Mouse (Mus musculus) left cerebral cortex, adult 9 months (tissue): Measurements from ENCODE around the gene Twf2.
"Not testable (repeated sequence)": the region's sequence is repeated elsewhere in the genome, so short reads cannot be mapped to it uniquely, and the experiment has no call there.

Source experiments
- DNase-seq, 2 experiments: peaks; one replicate each; pipeline ENCODE4 v3.0.0; 2022; ENCODE audit warnings: low spot score in 2 of 2

Twf2 gene

DNA sequence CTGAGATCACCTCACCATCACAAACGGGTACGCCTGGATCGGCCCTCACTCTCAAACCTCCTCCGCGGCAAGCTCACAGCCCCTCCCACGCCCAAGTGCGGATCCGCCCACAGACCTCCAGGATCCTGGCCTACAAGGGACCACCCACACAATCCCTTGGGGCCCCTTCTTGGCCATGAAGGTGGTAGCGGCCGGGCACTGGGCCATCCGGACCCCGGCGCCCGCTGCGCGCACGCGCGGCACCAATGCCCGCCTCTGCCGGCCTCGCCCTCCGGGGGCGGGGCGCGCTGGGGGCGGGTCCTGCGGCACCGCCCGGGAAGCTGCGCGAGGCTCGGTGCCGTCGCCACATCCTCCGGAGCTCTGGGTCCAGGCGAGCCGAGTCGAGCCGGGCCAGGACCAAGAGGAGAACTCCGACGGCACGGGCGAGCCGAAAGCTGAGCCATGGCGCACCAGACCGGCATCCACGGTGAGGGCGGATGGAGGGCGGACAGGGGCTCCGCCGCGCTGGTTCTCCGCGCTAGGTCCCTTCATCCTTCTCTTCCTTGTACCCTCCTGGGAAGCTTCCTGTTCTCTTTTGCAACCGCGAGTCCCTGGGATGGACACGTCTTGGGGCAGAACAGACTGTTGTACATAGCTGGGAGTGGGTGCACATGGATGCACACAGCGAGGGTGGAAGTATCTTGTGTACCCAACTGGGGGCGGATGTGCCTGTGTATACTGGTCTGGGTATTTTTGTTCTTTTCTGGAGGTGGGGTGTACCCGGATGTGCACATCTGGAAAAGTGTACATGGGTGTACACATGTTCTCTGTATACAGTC, at the start of gene Twf2:
Gene Twf2 (plus strand): TSS at position 290 of the 818 bp plus-strand sequence.
- DNase-seq, result peak; percentile 75 to 88

DNA sequence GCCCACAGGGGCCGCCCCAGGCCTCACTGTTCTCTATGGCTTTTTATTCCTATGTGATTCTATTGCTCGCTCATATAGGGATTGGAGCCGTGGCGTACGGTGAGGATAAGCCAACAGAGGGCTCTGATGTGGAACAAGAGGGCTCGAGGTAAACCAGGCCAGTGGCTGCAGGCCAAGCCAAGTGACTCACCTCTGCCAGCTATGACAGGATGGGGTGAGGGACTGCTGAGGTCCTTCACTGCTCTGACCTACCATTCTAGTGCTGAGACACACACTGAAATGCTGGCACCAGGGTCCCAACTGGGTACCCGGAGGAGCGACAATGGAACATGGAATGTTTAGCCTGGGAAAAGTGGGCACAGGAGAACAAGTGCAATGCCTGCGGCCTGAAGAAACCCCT, 48.8 kb upstream of the Twf2 start:
- DNase-seq, result no peak

- peak in 1 of 2 experiments; percentile 47 for DNase-seq
These were observed 46.5 kb upstream of the Twf2 start for GRCm38 (mm10) chr9:106156419-106156818.

- DNase-seq, result no peak
These were observed 45.8 kb upstream of the Twf2 start for GRCm38 (mm10) chr9:106156921-106157622.

GRCm38 (mm10) chr9:106157623-106157925, 45.3 kb upstream of the Twf2 start:
- DNase-seq, result no peak

- no peak for DNase-seq
These were observed 44.8 kb upstream of the Twf2 start, which contains the start of gene Glyctk for GRCm38 (mm10) chr9:106158037-106158491. Gene Glyctk, minus strand, starts transcription at chr9:106158138.

DNA sequence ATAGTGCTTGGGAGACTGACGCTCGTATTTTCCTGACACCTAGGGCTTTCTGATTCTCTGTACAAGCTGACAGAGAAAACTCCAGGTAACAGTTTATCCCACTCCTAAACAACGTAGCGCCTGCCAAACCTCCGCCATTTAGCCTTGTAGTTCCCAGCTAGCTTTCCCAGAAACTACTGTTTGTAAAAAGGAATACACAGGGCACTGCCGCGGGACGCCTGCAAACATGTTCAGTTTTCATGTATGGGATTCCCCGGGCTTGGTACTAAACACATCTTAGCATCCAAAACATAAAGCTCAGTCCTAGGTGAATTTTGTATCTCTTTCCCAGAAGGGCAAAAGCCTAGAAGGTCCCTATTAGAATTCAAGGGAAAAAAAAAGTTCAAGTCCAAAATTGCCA, 43.7 kb upstream of the Twf2 start:
- DNase-seq, result no peak

DNA sequence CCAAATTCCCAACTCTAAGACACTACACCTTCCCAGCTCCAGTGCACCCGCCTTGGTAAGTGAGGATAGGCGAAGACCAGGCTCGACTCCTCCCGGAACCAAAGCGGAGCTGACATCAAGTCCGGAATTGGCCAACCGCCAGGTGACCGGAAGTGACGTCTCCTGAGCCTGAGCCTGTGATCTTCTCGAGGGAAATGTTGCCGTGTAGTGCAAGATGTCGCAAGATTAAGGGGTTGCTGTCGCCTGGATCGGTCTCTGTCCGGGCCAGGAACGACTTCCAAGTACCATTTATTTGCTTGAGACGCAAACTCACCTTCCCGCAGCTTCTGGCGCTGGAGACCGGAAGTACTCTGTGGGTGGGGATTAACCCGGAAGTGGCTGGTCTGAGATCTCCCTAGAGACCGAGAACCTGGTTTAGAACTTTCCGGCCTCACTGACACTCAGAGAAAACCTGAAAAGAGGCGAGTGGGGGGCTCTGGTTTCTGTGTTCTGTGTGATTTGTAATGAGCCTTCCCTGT, 43.1 kb upstream of the Twf2 start:
- DNase-seq, result peak; percentile 63 to 96

GRCm38 (mm10) chr9:106160426-106160825, 42.5 kb upstream of the Twf2 start:
- DNase-seq, result no peak

DNA sequence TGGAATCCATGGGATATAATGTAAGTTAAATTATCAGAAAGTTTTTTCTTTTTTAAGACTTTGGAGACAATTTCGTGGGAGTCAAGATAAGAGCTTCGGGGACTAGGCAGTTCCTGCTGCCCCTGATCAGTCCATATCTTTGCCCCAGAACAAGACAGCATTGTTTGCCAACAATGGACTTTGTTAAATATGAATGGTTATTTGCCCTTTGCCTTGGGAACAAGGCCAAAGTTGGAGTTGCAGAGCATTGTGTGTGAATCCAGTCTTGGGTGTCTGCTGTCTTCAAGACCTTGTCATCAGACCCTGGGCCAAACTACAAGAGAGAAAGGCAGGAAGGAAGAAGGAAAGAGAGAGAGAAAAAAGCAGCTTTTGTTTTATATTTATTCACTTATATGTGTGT, 36.2 kb upstream of the Twf2 start:
- DNase-seq, result no peak

GRCm38 (mm10) chr9:106167241-106167640, 35.7 kb upstream of the Twf2 start:
- DNase-seq, result no peak

DNA sequence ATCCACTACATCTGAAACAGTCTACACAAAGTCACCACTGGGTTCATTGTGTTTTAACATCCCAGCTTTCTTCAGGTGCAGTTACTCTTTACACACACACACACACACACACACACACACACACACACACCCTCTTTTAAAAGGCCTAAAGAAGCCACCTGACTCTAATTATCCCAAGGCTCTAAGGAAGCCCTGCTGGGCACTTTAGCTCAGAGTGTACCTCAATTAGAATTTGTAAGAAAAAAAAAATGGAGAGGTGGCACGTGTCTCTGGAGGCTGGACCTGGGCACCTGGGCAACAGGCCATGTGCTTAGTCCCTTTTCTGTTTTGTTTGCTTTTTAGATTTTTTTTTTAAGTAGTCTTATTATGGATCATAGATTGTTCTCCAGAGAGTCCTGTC, 35.2 kb upstream of the Twf2 start:
- DNase-seq, result no peak

- not testable (repeated sequence) for DNase-seq
These were observed 33.9 kb upstream of the Twf2 start for GRCm38 (mm10) chr9:106169006-106169405.

GRCm38 (mm10) chr9:106169917-106170316, 33.0 kb upstream of the Twf2 start:
- no peak for DNase-seq

DNA sequence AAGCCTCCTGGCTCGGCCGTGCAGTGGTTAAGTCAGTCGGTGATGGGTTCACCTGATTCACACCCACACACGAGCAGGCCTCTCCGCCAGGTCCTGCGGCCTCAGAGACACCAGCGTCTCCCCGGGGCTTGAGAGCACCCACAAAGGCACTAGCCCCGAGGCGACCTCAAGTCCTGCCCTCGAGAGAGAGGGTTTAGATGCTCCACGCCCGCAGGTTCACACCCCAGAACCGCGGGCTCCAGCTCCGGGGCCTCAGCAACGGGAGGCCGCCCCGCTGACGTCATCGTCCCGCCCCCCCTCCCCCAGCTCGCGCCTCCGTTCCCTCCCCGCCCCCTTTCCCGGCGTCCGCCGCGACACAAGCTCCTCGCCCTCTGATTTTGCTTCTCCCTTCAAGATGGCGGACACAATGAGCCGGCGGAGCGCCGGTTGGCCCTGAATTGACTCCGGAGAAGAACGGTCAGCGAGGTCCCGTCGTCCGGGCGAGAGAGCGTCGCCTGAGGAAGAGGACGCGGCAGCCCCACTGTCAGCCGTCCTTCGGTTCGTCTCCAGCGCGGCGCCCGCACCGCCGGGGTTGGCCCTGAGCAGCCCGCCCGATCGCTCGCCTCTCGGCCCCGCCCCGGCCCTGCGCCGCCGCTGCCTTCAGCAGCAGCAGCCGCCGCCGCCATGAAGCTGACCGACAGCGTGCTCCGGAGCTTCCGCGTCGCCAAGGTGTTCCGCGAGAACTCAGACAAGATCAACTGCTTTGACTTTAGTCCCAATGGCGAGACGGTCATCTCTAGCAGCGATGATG, 32.2 kb upstream of the Twf2 start, which contains the start of gene Wdr82:
Gene Wdr82 (plus strand): TSS at position 373 of the 790 bp plus-strand sequence.
- peak; percentile 49 to 84 for DNase-seq

- DNase-seq, result peak in 1 of 2 experiments; percentile 51
These were observed 31.4 kb upstream of the Twf2 start for GRCm38 (mm10) chr9:106171346-106172158.

DNA sequence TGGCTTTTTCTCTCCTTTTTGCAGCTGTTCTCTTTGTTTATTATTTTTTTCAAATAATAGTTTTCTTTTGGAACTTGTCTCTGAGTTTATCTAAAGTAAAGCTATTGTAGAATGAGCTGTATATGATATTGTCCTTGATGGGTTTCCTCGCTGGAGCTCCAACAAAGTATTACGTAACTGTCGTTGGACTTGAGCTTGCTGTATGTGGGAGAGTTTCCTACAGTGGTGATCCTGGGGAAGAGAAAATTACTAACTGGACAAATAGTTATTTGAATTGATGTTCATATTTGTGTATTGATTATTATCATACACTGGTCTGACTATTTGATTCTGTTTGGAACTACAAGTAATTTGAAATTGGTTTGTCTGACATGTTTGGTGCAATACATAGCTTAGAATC, 30.4 kb upstream of the Twf2 start:
- DNase-seq, result no peak

GRCm38 (mm10) chr9:106173363-106173762, 29.5 kb upstream of the Twf2 start:
- no peak for DNase-seq

DNA sequence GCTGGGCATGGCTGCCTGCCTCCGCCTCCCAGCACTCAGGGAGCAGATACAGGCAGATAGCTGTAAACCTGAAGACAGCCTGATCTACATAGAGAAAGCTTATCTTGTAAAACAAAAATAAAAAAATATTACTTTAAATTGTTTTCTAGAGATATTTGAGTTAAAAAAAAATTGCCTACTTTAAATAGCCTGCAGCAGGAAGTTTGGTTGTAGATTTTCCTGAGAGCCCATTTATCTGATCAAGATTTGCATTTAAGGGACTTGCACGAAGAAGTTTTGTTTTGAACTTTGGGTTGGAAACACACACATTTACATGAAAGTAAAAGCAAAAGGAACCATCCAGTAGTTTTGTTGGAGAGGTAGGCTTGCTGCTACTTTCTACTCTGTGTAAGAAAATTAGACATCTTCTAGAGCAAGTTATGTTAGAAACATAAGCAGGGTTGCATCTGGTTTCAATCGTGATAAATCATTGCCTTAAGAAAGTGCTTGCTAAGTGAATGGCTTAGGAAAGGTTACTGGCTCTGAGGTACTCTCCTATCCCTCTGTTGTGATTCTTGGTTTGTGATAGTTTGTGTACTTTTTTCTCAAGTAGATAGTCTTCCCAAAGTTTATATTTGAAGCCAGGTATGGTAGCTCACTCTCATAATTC, 27.2 kb upstream of the Twf2 start:
- DNase-seq, result no peak

GRCm38 (mm10) chr9:106176769-106177168, 26.1 kb upstream of the Twf2 start:
- no peak for DNase-seq

DNA sequence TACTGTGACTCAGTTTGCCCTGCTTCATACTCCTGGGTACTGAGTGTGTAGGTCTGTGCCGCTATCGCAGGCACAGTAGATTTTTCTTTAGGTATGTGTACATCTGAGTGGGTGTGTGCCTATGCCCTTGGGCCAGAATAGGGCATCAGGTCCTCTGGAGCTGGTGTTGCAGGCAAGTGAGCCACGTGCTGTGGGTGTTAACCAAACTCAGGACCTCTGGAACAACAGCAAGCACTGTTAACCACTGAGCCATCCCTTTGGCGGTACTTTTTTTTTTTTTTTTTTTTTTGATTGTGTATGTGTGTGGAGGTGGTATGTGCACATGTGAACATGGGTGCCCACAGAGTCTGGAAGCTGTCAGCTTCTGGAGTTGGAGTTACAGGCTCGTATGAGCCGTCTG, 25.1 kb upstream of the Twf2 start:
- no peak for DNase-seq
